Mouse (Mus musculus) WW6 (cell line): ENCODE measurements around the gene Opcml.

Source experiments
- DNase-seq: peaks from one replicate; pipeline ENCODE4 v3.0.0-alpha.2; 2013; ENCODE audit warnings: low read depth, low spot score

Opcml gene

GRCm38 (mm10) chr9:28420808-28421207, 630.2 kb downstream of the Opcml start:
- DNase-seq, result no peak

- DNase-seq, result no peak
These were observed 632.8 kb downstream of the Opcml start for GRCm38 (mm10) chr9:28423407-28423806.

GRCm38 (mm10) chr9:28432159-28432558, 641.6 kb downstream of the Opcml start:
- DNase-seq, result no peak

GRCm38 (mm10) chr9:28438752-28439151, 648.2 kb downstream of the Opcml start:
- no peak for DNase-seq

- no peak for DNase-seq
These were observed 649.0 kb downstream of the Opcml start for GRCm38 (mm10) chr9:28439433-28440191.

- no peak for DNase-seq
These were observed 649.7 kb downstream of the Opcml start for GRCm38 (mm10) chr9:28440192-28440795.

- no peak for DNase-seq
These were observed 653.9 kb downstream of the Opcml start for GRCm38 (mm10) chr9:28444485-28444884.

- DNase-seq, result no peak
These were observed 654.4 kb downstream of the Opcml start for GRCm38 (mm10) chr9:28444972-28445371.

DNA sequence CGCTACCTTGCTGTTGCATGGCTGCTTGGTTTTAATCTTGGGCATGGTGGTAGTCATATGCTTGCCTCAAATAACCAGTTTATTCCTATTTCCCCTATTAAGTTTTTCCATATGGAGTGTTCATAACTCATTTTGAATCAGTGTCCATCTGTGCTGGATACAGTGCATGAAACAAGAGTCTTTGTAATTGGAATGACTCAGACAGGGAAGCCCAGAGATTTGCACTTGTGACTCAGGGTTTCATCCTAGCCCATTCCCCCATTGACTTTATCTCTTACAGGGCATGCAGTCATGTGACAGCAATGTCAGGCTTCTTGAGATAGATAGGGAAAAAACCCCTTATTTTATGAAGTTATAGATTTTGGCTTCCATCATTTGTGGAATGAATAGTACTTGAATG, 655.3 kb downstream of the Opcml start:
- DNase-seq, result no peak

DNA sequence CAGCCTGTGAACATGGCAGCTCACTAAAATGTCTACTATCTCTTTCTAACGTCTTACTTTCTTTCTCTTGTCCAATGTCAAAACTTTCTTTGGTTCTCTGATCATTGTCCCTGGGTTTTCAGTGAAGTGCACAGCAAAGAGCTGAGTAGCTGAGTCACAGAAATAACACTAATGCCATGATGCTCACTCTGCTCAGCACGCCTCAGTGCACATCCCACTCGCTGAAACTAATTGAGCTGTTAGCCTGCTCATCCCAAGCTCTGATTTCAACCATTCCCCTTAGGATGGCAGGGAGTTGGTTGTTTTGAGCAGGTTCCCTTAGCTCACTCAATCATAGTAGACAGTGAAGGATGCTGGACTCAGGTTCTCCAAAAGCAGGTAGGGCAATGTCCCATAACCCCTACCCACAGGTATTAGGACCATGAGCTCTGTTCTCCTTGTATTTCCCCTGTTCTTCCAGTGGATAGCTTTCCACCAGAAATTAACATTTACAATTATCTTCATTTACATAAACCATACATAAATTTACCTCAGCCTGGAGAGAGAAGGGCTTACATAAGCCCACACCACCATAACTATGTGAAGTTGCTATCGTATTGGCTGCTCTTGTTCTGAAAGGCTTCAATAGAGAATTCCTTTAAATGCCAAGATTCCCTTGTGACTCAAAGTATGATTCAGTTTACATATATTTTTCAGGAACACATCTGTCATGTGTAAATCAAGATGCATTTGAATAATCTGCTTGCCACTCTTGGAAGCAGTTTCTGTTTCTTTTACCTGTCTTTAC, 655.9 kb downstream of the Opcml start:
- no peak for DNase-seq

DNA sequence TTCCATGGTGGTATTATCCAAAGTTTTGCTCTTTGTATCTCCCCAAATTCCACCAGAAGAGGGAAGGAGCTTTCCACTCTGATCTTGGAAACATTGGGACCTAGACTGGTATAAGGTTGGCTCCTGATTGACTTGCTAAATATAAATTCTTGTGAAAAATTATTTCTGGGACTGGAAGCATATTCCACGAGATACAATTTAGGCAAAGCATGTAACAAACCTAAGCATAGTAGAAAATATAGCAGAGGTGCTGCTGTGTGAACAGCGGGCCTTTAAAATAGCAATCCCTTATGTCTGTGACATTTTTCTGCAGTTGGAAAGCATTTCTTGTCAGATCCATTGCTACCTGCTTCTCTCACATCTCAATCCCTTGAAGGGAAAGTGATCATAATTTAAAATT, 661.9 kb downstream of the Opcml start:
- DNase-seq, result no peak

DNA sequence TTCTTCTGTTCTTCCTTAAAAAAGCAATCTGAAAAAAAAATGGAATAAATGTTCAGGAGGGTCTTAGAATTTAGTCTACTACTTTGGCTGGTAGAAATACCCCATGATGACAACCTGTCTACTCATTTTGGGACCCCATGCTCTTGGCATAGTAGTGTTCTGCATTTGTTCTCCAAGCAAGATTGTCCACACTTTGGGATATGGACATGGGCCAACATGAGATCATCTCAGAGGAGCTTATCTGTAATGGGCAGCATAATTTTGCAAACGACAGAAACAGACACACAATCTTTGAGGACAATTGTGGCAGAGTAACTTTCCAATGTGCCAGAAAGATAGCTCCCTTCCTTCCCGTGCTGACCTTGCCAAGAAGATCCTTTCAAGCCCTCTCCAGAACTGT, 662.5 kb downstream of the Opcml start:
- no peak for DNase-seq

GRCm38 (mm10) chr9:28457982-28458770, 667.6 kb downstream of the Opcml start:
- DNase-seq, result no peak

DNA sequence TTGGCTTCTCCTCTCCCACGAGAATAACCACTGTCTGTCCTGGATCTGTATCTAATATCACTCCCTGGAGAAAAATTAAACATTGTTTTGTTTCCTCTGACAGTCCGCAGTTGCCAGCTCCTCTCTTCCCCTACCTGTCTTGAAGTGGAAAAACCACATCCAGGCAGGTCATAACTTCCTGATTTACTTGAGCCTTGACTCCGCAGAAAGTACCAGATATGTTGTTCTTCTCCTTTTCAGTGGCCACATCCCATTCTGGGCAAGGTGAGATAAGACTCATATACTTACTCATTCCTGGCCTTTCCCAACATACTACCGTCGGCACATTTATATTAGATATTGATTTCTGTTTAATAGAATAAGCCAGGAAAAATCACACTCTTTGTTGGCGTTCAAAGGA, 673.0 kb downstream of the Opcml start:
- DNase-seq, result no peak

DNA sequence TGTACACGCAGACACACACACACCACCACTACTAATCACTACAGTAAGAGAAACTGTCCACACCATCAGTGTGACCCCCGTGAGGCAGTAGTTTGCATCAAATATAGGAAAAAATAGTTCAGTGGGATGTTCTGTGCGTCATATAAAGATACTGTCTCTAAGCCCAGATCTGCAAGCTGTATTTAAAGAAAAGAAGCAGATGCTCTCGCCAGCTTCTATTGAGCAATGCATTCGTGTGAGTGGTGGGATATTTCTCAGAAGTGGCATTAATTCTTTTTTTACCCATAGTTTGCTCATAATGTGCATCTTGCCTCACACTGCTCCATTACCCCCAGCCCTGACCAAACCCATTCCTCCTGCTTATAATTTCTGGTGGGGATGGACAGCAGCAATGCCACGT, 678.8 kb downstream of the Opcml start:
- DNase-seq, result no peak

- DNase-seq, result no peak
These were observed 680.9 kb downstream of the Opcml start for GRCm38 (mm10) chr9:28471501-28471900.

- no peak for DNase-seq
These were observed 684.0 kb downstream of the Opcml start for GRCm38 (mm10) chr9:28474586-28474985.

DNA sequence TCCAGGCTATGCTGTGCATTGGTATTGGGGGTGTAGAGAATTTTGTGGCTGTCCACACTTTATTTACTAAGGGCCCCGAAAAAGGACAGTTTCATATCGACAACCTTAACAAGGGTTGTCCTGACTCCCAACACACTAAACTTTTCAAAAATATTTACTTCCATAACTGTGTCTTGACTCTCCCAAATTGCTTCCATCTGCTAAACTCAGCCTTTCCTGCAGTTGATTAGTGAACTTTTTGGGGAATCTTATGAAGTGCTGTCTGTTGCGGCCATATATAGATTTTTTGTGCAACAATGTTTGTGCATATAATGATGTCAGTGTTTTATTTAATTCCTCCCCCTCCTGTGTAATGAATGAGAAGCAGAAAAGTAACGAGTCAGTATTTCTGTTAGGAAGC, 690.7 kb downstream of the Opcml start:
- no peak for DNase-seq

DNA sequence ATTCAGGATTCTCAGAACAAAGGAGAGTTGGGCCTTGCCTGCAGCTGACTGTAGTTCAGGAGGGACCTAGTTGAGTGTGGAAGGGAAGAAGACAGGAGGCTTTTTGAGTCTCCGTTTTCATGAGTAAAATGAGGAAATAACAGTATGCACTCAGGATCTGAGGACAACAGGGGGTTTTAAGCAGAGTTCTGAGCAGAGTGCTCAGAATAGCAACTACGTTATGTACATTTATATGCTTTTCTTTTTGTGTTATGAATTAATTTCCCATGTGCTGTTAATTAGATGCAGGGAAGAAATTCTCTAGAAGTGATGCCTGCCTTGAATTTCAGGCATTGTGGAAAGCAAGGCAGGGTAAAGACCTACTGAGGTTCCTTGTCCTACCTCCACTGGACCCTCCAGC, 697.9 kb downstream of the Opcml start:
- DNase-seq, result no peak

GRCm38 (mm10) chr9:28489828-28490227, 699.3 kb downstream of the Opcml start:
- DNase-seq, result no peak

DNA sequence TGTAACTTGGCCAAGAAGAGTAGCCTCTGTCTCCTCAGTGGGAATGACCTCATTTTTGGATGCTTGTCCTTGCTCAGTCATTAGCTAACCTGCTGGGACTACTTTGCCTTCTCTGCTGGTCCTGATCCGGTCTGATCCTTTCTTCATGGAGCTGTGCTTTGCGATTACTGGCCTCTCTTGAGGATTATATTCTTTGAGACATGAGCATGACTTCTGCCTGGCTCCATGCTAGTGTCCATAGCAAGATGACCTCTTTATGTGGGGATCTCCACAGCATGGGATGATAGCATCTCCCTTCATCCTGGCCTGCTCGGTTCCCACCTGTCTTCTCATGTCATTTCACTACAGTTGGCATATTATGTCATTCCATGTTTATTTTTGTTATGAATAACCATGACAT, 699.8 kb downstream of the Opcml start:
- no peak for DNase-seq
